Mouse (Mus musculus) cerebellum, adult 9-11 months (tissue): ENCODE measurements at regions not wholly inside any gene's neighbourhood (a gene's known extent, or its start where the extent isn't known, plus 50 kb on each side); places are given as distances from the start of the nearest gene placed in this dataset.

Experiments
- DNase-seq: peaks from one replicate; pipeline ENCODE4 v3.0.0; 2022

- DNase-seq, result no peak
Measured at GRCm38 (mm10) chr6:96057011-96057410, 55.9 kb upstream of the Fam19a1 start.

- DNase-seq, result no peak
Measured at GRCm38 (mm10) chr6:96057575-96058159, 55.3 kb upstream of the Fam19a1 start.

GRCm38 (mm10) chr6:96061979-96062378 lies 51.0 kb upstream of the Fam19a1 start:
- peak; percentile 5 for DNase-seq
